Mouse (Mus musculus) G1E-ER4 (cell line): Measurements from ENCODE around the gene Boll. TPM values are rescaled to one million over a fixed set of nuclear protein-coding genes. Genes with fewer than 3 reads are reported as not detected.

ENCODE experiments used
- GATA1 ChIP-seq: IDR thresholded peaks from one replicate; pipeline ENCODE4 v1.8.0; 2012; ENCODE audit warnings: low read length, inconsistent platforms
- polyA plus RNA-seq: library from polyadenylated mRNA; stranded (reverse); fragments of >175 nt; gene quantifications from 2 replicates; pipeline ENCODE4 v1.2.3, GENCODE M21; 2012

Gene Boll
- polyA plus RNA-seq, 1 experiment = not detected

- TF ChIP-seq GATA1 = no peak
Measured at GRCm38 (mm10) chr1:55265447-55265846, 97.8 kb downstream of the Boll start.

GRCm38 (mm10) chr1:55264385-55264784 lies 98.9 kb downstream of the Boll start:
- no peak for TF ChIP-seq GATA1

- no peak for TF ChIP-seq GATA1
Measured at GRCm38 (mm10) chr1:55246374-55246773, 116.9 kb downstream of the Boll start.

GRCm38 (mm10) chr1:55239237-55239636 lies 124.0 kb downstream of the Boll start:
- no peak for TF ChIP-seq GATA1

GRCm38 (mm10) chr1:55238496-55238895 lies 124.8 kb downstream of the Boll start:
- no peak for TF ChIP-seq GATA1

- TF ChIP-seq GATA1 = no peak
Measured at GRCm38 (mm10) chr1:55237643-55238161, 125.6 kb downstream of the Boll start.

GRCm38 (mm10) chr1:55236890-55237642 lies 126.2 kb downstream of the Boll start, which contains the start of gene Mars2:
TSS of gene Mars2 (plus strand) at chr1:55237177.
- no peak for TF ChIP-seq GATA1

- no peak for TF ChIP-seq GATA1
Measured at GRCm38 (mm10) chr1:55236487-55236886, 126.8 kb downstream of the Boll start.

- no peak for TF ChIP-seq GATA1
Measured at GRCm38 (mm10) chr1:55234910-55235520, 128.3 kb downstream of the Boll start.

GRCm38 (mm10) chr1:55228256-55228884 lies 134.9 kb downstream of the Boll start:
- no peak for TF ChIP-seq GATA1

- TF ChIP-seq GATA1 = no peak
Measured at GRCm38 (mm10) chr1:55227376-55227775, 135.9 kb downstream of the Boll start.

- no peak for TF ChIP-seq GATA1
Measured at GRCm38 (mm10) chr1:55226011-55226857, 137.0 kb downstream of the Boll start, which contains the start of gene Rftn2. TSS of gene Rftn2 (minus strand) at chr1:55226782.

- no peak for TF ChIP-seq GATA1
Measured at GRCm38 (mm10) chr1:55225398-55225797, 137.9 kb downstream of the Boll start.

- TF ChIP-seq GATA1 = no peak
Measured at GRCm38 (mm10) chr1:55224111-55224510, 139.2 kb downstream of the Boll start.

- TF ChIP-seq GATA1 = no peak
Measured at GRCm38 (mm10) chr1:55223026-55223425, 140.2 kb downstream of the Boll start.
